Mouse (Mus musculus): ENCODE data around the gene Pmis2. TPM values are rescaled to one million over a fixed set of nuclear protein-coding genes. Genes with fewer than 3 reads are reported as not detected.
A peak's percentile ranks its signal among the peaks of the same experiment; 100 is the strongest.

Pmis2 gene
- total and polyA plus RNA-seq, 2 experiments from 2014 or later, result not detected

- H3K4me3 ChIP-seq (ENCODE audit: low read depth, low read length), result no peak overlapping the region
- ATAC-seq (ENCODE audit: low FRiP score) (no peak), DNase-seq (ENCODE audit: low spot score) (no peak)
- WGBS, result 33% methylated on average over 4 of the region's 4 CpGs
- H3K4me1 ChIP-seq (ENCODE audit: insufficient read depth, low read length), result no peaks in the 10 kb centered on the region
- no peak overlapping the region for H3K9ac ChIP-seq (replicated peaks; ENCODE audit: low read length, poor library complexity, severe bottlenecking)
- H3K27me3 ChIP-seq (ENCODE audit: insufficient read depth, low read length), result peaks cover 25% of the 10 kb centered on the region
- no peak overlapping the region for H3K27ac ChIP-seq (ENCODE audit: low read depth, low read length)
- TF ChIP-seq CTCF (IDR thresholded peaks at IDR 0.05), result no peak
- no peak overlapping the region for H3K4me2 ChIP-seq (ENCODE audit: low read depth, low read length, poor library complexity, severe bottlenecking)
- peaks cover 42% of the 10 kb centered on the region for H3K36me3 ChIP-seq (ENCODE audit: insufficient read depth, low read length)
- no peaks in the 10 kb centered on the region for H3K9me3 ChIP-seq (ENCODE audit: low read length)
Observed at GRCm38 (mm10) chr7:30639083-30639482, 32.3 kb downstream of the Pmis2 start.

GRCm38 (mm10) chr7:30636395-30636794 lies 35.0 kb downstream of the Pmis2 start:
- no peak for DNase-seq (ENCODE audit: low spot score)
- no peak overlapping the region for H3K4me2 ChIP-seq (ENCODE audit: low read depth, low read length, poor library complexity, severe bottlenecking)
- peaks cover 50% of the 10 kb centered on the region for H3K27me3 ChIP-seq (ENCODE audit: insufficient read depth, low read length)
- peaks cover 16% of the 10 kb centered on the region for H3K36me3 ChIP-seq (ENCODE audit: insufficient read depth, low read length)
- no peak overlapping the region for H3K27ac ChIP-seq (ENCODE audit: low read depth, low read length)
- no peak overlapping the region for H3K9ac ChIP-seq (replicated peaks; ENCODE audit: low read length, poor library complexity, severe bottlenecking)
- no peak for TF ChIP-seq CTCF (IDR thresholded peaks at IDR 0.05)
- H3K9me3 ChIP-seq (ENCODE audit: low read length), result no peaks in the 10 kb centered on the region
- 28% methylated on average over 11 of the region's 11 CpGs for WGBS
- ATAC-seq (ENCODE audit: low FRiP score), result no peak
- no peaks in the 10 kb centered on the region for H3K4me1 ChIP-seq (ENCODE audit: insufficient read depth, low read length)
- H3K4me3 ChIP-seq (ENCODE audit: low read depth, low read length), result no peak overlapping the region

- peaks cover 10% of the 10 kb centered on the region for H3K36me3 ChIP-seq (ENCODE audit: insufficient read depth, low read length)
- H3K9ac ChIP-seq (replicated peaks; ENCODE audit: low read length, poor library complexity, severe bottlenecking), result no peak within 1 kb of the TSS
- H3K4me3 ChIP-seq (ENCODE audit: low read depth, low read length), result 0 out of 2 replicates have a peak within 1 kb of the TSS, but pooled peaks have one; percentile 3
- H3K9me3 ChIP-seq (ENCODE audit: low read length), result no peaks in the 10 kb centered on the region
- no peaks in the 10 kb centered on the region for H3K4me1 ChIP-seq (ENCODE audit: insufficient read depth, low read length)
- H3K27ac ChIP-seq (ENCODE audit: low read depth, low read length), result no peak within 1 kb of the TSS
- no peak for DNase-seq (ENCODE audit: low spot score)
- no peak for ATAC-seq (ENCODE audit: low FRiP score)
- WGBS, result 4% methylated on average over 5 of the region's 5 CpGs
- H3K27me3 ChIP-seq (ENCODE audit: insufficient read depth, low read length), result peaks cover 55% of the 10 kb centered on the region
- TF ChIP-seq CTCF (IDR thresholded peaks at IDR 0.05), result no peak
- H3K4me2 ChIP-seq (ENCODE audit: low read depth, low read length, poor library complexity, severe bottlenecking), result peak within 1 kb of the TSS; percentile 15; the same call in 1 of the 2 replicates
Observed at GRCm38 (mm10) chr7:30635752-30636151, 35.7 kb downstream of the Pmis2 start, which contains the start of gene Etv2. Etv2 (minus strand) TSS chr7:30635852.

GRCm38 (mm10) chr7:30634621-30635020 lies 36.8 kb downstream of the Pmis2 start:
- peaks cover 56% of the 10 kb centered on the region for H3K27me3 ChIP-seq (ENCODE audit: insufficient read depth, low read length)
- no peak overlapping the region for H3K27ac ChIP-seq (ENCODE audit: low read depth, low read length)
- no peaks in the 10 kb centered on the region for H3K4me1 ChIP-seq (ENCODE audit: insufficient read depth, low read length)
- under 1% methylated on average over 20 of the region's 20 CpGs for WGBS
- ATAC-seq (ENCODE audit: low FRiP score) (peak; percentile 73), DNase-seq (ENCODE audit: low spot score) (peak; percentile 48)
- no peaks in the 10 kb centered on the region for H3K36me3 ChIP-seq (ENCODE audit: insufficient read depth, low read length)
- TF ChIP-seq CTCF (IDR thresholded peaks at IDR 0.05), result peak; percentile 63
- H3K9ac ChIP-seq (replicated peaks; ENCODE audit: low read length, poor library complexity, severe bottlenecking), result no peak overlapping the region
- H3K4me3 ChIP-seq (ENCODE audit: low read depth, low read length), result 0 out of 2 replicates have a peak overlapping the region, but pooled peaks have one; percentile 3
- no peaks in the 10 kb centered on the region for H3K9me3 ChIP-seq (ENCODE audit: low read length)
- H3K4me2 ChIP-seq (ENCODE audit: low read depth, low read length, poor library complexity, severe bottlenecking), result peak overlapping the region; percentile 15; the same call in 1 of the 2 replicates

GRCm38 (mm10) chr7:30633762-30634412 lies 37.5 kb downstream of the Pmis2 start:
- Histone ChIP-seq H3K4me3 (ENCODE audit: low read depth, low read length) (no peak overlapping the region), H3K4me2 (ENCODE audit: low read depth, low read length, poor library complexity, severe bottlenecking) (no peak overlapping the region), H3K4me1 (ENCODE audit: insufficient read depth, low read length) (no peaks in the 10 kb centered on the region), H3K27me3 (ENCODE audit: insufficient read depth, low read length) (peaks cover 56% of the 10 kb centered on the region), H3K9me3 (ENCODE audit: low read length) (no peaks in the 10 kb centered on the region), H3K9ac (replicated peaks; ENCODE audit: low read length, poor library complexity, severe bottlenecking) (no peak overlapping the region), H3K27ac (ENCODE audit: low read depth, low read length) (no peak overlapping the region), H3K36me3 (ENCODE audit: insufficient read depth, low read length) (no peaks in the 10 kb centered on the region)
- WGBS, result 8% methylated on average over 27 of the region's 27 CpGs
- DNase-seq (ENCODE audit: low spot score), result no peak
- no peak for ATAC-seq (ENCODE audit: low FRiP score)
- no peak for TF ChIP-seq CTCF (IDR thresholded peaks at IDR 0.05)

GRCm38 (mm10) chr7:30629013-30629412 lies 42.4 kb downstream of the Pmis2 start:
- peaks cover 30% of the 10 kb centered on the region for H3K27me3 ChIP-seq (ENCODE audit: insufficient read depth, low read length)

More at GRCm38 (mm10) chr7:30629013-30629412, 42.4 kb downstream of the Pmis2 start:
- DNase-seq (ENCODE audit: low spot score) (no peak), ATAC-seq (ENCODE audit: low FRiP score) (no peak)
- no peak overlapping the region for H3K4me2 ChIP-seq (ENCODE audit: low read depth, low read length, poor library complexity, severe bottlenecking)
- H3K4me1 ChIP-seq (ENCODE audit: insufficient read depth, low read length), result no peaks in the 10 kb centered on the region; the same call in 1 of the 2 replicates
- H3K4me3 ChIP-seq (ENCODE audit: low read depth, low read length), result no peak overlapping the region
- no peak for TF ChIP-seq CTCF (IDR thresholded peaks at IDR 0.05)
- H3K9ac ChIP-seq (replicated peaks; ENCODE audit: low read length, poor library complexity, severe bottlenecking), result no peak overlapping the region
- H3K36me3 ChIP-seq (ENCODE audit: insufficient read depth, low read length), result no peaks in the 10 kb centered on the region
- H3K27ac ChIP-seq (ENCODE audit: low read depth, low read length), result no peak overlapping the region
- no peaks in the 10 kb centered on the region for H3K9me3 ChIP-seq (ENCODE audit: low read length)

All from midbrain, postnatal 0 days (tissue).